Mouse (Mus musculus) midbrain, embryonic 11.5 days (tissue): ENCODE measurements around the gene Litaf. TPM values are rescaled to one million over a fixed set of nuclear protein-coding genes. Genes with fewer than 3 reads are reported as not detected.

Experiments
- ATAC-seq: fragments of 200-750 bp; cut with Nextera tagmentation; 2 replicates; pipeline ENCODE4 v1.8.0; 2017; ENCODE audit warnings: moderate TSS enrichment, moderate library complexity; ENCODE audit not compliant: low FRiP score
- DNase-seq: peaks from one replicate; pipeline ENCODE4 v3.0.0; 2015; ENCODE audit warnings: low spot score; ENCODE audit errors: missing footprints
- H3K27ac ChIP-seq: fragments of 300-500 bp; sonication (generic); 2 replicates; pipeline ENCODE4 v1.5.1; 2014; ENCODE audit warnings: low read depth, low read length
- H3K27me3 ChIP-seq: fragments of 300-500 bp; sonication (generic); 2 replicates; pipeline ENCODE4 v1.6.1; 2014; ENCODE audit warnings: mild to moderate bottlenecking, low read length, moderate library complexity, mixed read lengths; ENCODE audit not compliant: control insufficient read depth, insufficient read depth
- H3K36me3 ChIP-seq: fragments of 300-500 bp; sonication (generic); 2 replicates; pipeline ENCODE4 v1.6.1; 2014; ENCODE audit warnings: mild to moderate bottlenecking, low read length, moderate library complexity, mixed read lengths; ENCODE audit not compliant: control insufficient read depth, insufficient read depth
- H3K4me1 ChIP-seq: fragments of 300-500 bp; sonication (generic); 2 replicates; pipeline ENCODE4 v1.6.1; 2014; ENCODE audit warnings: low read length; ENCODE audit not compliant: control insufficient read depth, insufficient read depth
- H3K4me2 ChIP-seq: fragments of 300-500 bp; sonication (generic); 2 replicates; pipeline ENCODE4 v1.6.1; 2014; ENCODE audit warnings: mild to moderate bottlenecking, moderate library complexity
- H3K4me3 ChIP-seq: fragments of 300-500 bp; sonication (generic); 2 replicates; pipeline ENCODE4 v1.5.1; 2014; ENCODE audit warnings: low read depth, low read length
- H3K9ac ChIP-seq: fragments of 300-500 bp; sonication (generic); 2 replicates; pipeline ENCODE4 v1.6.1; 2014; ENCODE audit warnings: low read length
- H3K9me3 ChIP-seq: fragments of 300-500 bp; sonication (generic); 2 replicates; pipeline ENCODE4 v1.6.1; 2016; ENCODE audit warnings: low read length; ENCODE audit not compliant: control insufficient read depth
- WGBS: fragments of 180-500 bp; shearing (Covaris S2); extraction: QIAGEN DNeasy Blood & Tissue Kit; methylation state at CpG from one replicate; pipeline ENCODE4 v1.1.7; 2014; 5-methylcytosine and 5-hydroxymethylcytosine counted together
- polyA plus RNA-seq: library from polyadenylated mRNA; unstranded; fragments of >200 nt; fragmentation: Nextera tagmentation; extraction: Ambion mirVana; gene quantifications from 2 replicates; pipeline ENCODE4 v1.2.1, GENCODE M21; 2014

Gene Litaf
- polyA plus RNA-seq, 1 experiment from 2014 or later: 61.8 TPM

GRCm38 (mm10) chr16:11060645-11061044, 5.3 kb downstream of the Litaf start, which contains the start of gene Snn:
TSS of gene Snn (plus strand) at chr16:11060945.
- ATAC-seq (no peak), DNase-seq (no peak)
- Histone ChIP-seq H3K9ac (no peak within 1 kb of the TSS), H3K36me3 (no peaks in the 10 kb centered on the region), H3K27me3 (no peaks in the 10 kb centered on the region), H3K4me3 (no peak within 1 kb of the TSS), H3K27ac (no peak within 1 kb of the TSS), H3K9me3 (no peaks in the 10 kb centered on the region), H3K4me2 (no peak within 1 kb of the TSS), H3K4me1 (peaks cover 14% of the 10 kb centered on the region)
- 89% methylated on average over 4 of the region's 4 CpGs for WGBS

GRCm38 (mm10) chr16:11055916-11056315, 10.0 kb downstream of the Litaf start:
- no peak overlapping the region for H3K4me2 ChIP-seq
- no peaks in the 10 kb centered on the region for H3K9me3 ChIP-seq
- ATAC-seq (no peak), DNase-seq (no peak)
- no peaks in the 10 kb centered on the region for H3K27me3 ChIP-seq
- no peak overlapping the region for H3K9ac ChIP-seq
- WGBS: 81% methylated on average over 5 of the region's 5 CpGs
- no peak overlapping the region for H3K27ac ChIP-seq
- H3K36me3 ChIP-seq: no peaks in the 10 kb centered on the region
- no peaks in the 10 kb centered on the region for H3K4me1 ChIP-seq
- no peak overlapping the region for H3K4me3 ChIP-seq

DNA sequence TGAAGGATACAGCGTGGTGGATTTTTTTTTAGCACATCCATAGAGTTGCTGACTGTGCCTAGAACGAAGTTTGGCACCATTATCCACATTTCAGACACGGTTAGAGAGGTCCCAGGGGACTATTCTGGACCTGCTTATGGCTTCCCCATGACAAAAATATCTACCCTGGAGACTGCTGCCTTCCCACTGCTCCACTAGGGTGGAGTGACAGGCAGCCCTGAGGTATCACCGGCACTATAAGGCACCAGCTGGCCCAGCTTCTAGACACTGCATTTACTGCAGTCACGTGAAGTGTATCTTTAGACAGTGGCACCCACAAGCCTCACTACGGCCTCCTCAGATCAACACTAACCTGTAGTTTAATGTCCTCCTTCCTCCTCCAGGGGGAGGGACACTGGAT, 11.1 kb downstream of the Litaf start:
- Histone ChIP-seq H3K4me1 (no peaks in the 10 kb centered on the region), H3K27me3 (no peaks in the 10 kb centered on the region), H3K9ac (no peak overlapping the region), H3K4me3 (no peak overlapping the region), H3K9me3 (no peaks in the 10 kb centered on the region), H3K27ac (no peak overlapping the region), H3K4me2 (no peak overlapping the region), H3K36me3 (no peaks in the 10 kb centered on the region)
- DNase-seq (no peak), ATAC-seq (no peak)
- 88% methylated on average over 6 of the region's 6 CpGs for WGBS

- WGBS: 70% methylated on average over 6 of the region's 6 CpGs
- ATAC-seq: no peak
- no peaks in the 10 kb centered on the region for H3K36me3 ChIP-seq
Measured at GRCm38 (mm10) chr16:11054409-11054808, 11.5 kb downstream of the Litaf start.

GRCm38 (mm10) chr16:11051134-11051533, 14.8 kb downstream of the Litaf start:
- H3K9me3 ChIP-seq: no peaks in the 10 kb centered on the region
- no peak overlapping the region for H3K4me3 ChIP-seq
- no peak overlapping the region for H3K4me2 ChIP-seq
- 94% methylated on average over 11 of the region's 11 CpGs for WGBS
- H3K9ac ChIP-seq: no peak overlapping the region
- no peaks in the 10 kb centered on the region for H3K36me3 ChIP-seq
- DNase-seq: no peak
- no peak for ATAC-seq
- no peak overlapping the region for H3K27ac ChIP-seq
- no peaks in the 10 kb centered on the region for H3K27me3 ChIP-seq
- no peaks in the 10 kb centered on the region for H3K4me1 ChIP-seq

More at GRCm38 (mm10) chr16:11054409-11054808, 11.5 kb downstream of the Litaf start:
- no peak overlapping the region for H3K27ac ChIP-seq
- no peak overlapping the region for H3K4me3 ChIP-seq
- H3K9ac ChIP-seq: no peak overlapping the region
- no peaks in the 10 kb centered on the region for H3K4me1 ChIP-seq
- H3K27me3 ChIP-seq: no peaks in the 10 kb centered on the region
- DNase-seq: no peak
- no peak overlapping the region for H3K4me2 ChIP-seq
- H3K9me3 ChIP-seq: no peaks in the 10 kb centered on the region

- ATAC-seq (no peak), DNase-seq (no peak)
- Histone ChIP-seq H3K9me3 (no peaks in the 10 kb centered on the region), H3K36me3 (no peaks in the 10 kb centered on the region), H3K27ac (no peak overlapping the region), H3K4me3 (no peak overlapping the region), H3K9ac (no peak overlapping the region), H3K4me1 (no peaks in the 10 kb centered on the region), H3K4me2 (no peak overlapping the region), H3K27me3 (no peaks in the 10 kb centered on the region)
- 81% methylated on average over 2 of the region's 2 CpGs for WGBS
Measured at GRCm38 (mm10) chr16:11050226-11050625, 15.7 kb downstream of the Litaf start.

DNA sequence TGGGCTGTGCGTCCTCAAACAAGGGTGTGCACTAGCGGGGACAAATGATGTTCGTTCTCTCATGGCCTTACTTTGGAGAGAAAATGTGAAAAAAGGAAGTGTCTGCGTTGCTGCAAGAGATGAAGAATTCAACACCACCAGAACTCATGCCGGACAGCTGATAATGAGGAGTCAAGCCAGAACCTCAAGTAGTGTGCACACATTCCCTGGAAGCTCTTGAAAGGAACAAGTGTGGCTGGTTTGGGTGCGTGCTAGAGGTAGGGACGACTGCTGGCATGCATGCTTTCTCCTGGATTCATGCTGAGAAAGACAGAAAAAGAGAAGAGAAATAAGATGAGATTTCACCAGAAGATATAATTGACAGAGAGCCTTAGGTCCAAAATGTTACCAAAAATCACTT, 18.8 kb downstream of the Litaf start:
- no peaks in the 10 kb centered on the region for H3K36me3 ChIP-seq
- H3K4me2 ChIP-seq: no peak overlapping the region
- ATAC-seq (no peak), DNase-seq (no peak)
- no peak overlapping the region for H3K9ac ChIP-seq
- WGBS: 90% methylated on average over 7 of the region's 7 CpGs
- no peaks in the 10 kb centered on the region for H3K4me1 ChIP-seq
- no peak overlapping the region for H3K4me3 ChIP-seq
- H3K27ac ChIP-seq: no peak overlapping the region
- H3K9me3 ChIP-seq: no peaks in the 10 kb centered on the region
- H3K27me3 ChIP-seq: no peaks in the 10 kb centered on the region

GRCm38 (mm10) chr16:11046437-11046836, 19.5 kb downstream of the Litaf start:
- H3K4me2 ChIP-seq: no peak overlapping the region
- no peak for ATAC-seq
- no peaks in the 10 kb centered on the region for H3K27me3 ChIP-seq
- WGBS: 88% methylated on average over 7 of the region's 7 CpGs
- no peak overlapping the region for H3K9ac ChIP-seq
- H3K27ac ChIP-seq: no peak overlapping the region
- no peaks in the 10 kb centered on the region for H3K4me1 ChIP-seq
- no peak for DNase-seq
- no peaks in the 10 kb centered on the region for H3K36me3 ChIP-seq
- no peak overlapping the region for H3K4me3 ChIP-seq
- no peaks in the 10 kb centered on the region for H3K9me3 ChIP-seq

GRCm38 (mm10) chr16:11043239-11043638, 22.7 kb downstream of the Litaf start:
- Histone ChIP-seq H3K4me1 (no peaks in the 10 kb centered on the region), H3K9ac (no peak overlapping the region), H3K4me2 (no peak overlapping the region), H3K36me3 (no peaks in the 10 kb centered on the region), H3K4me3 (no peak overlapping the region), H3K9me3 (no peaks in the 10 kb centered on the region), H3K27ac (no peak overlapping the region), H3K27me3 (no peaks in the 10 kb centered on the region)
- DNase-seq (no peak), ATAC-seq (no peak)
- 90% methylated on average over 5 of the region's 5 CpGs for WGBS

- Histone ChIP-seq H3K27me3 (no peaks in the 10 kb centered on the region), H3K36me3 (no peaks in the 10 kb centered on the region), H3K4me3 (no peak overlapping the region), H3K9ac (no peak overlapping the region), H3K27ac (no peak overlapping the region), H3K4me1 (no peaks in the 10 kb centered on the region), H3K4me2 (no peak overlapping the region), H3K9me3 (no peaks in the 10 kb centered on the region)
- DNase-seq: no peak
- WGBS: 78% methylated on average over 2 of the region's 2 CpGs
- no peak for ATAC-seq
Measured at GRCm38 (mm10) chr16:11040603-11041002, 25.4 kb downstream of the Litaf start.
